23 mouse cellular contexts compared by ENCODE assay signal in the genomic region with DNA sequence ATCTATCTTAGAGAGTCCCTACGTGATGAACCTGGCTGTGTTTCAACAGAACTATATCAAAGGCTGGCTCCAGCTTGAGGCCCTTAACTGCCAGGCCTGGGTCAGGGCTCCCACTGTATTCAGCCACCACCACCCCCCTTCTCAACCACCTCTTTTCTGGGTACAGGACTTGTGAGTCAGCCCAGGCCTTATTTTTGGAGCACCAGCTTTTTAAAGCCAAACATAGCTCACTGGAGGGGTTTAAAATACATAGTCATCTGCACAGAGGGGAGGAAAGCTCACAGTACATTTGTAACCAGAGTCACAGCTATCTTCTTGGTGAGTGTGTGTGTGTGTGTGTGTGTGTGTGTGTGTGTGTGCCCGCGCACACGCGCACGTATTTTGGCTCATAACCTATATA.
A peak's percentile ranks its signal among the peaks of the same experiment; 100 is the strongest.
DNase-seq lines count a peak whose midpoint lies in the region; ATAC-seq and TF ChIP-seq lines count a peak whose summit lies in the region.
"Had no signal": no experiment of that assay in that cellular context is flagged by ENCODE, and none has a peak within 500 bp of the region (broad histone marks: within the 10 kb centered on the region; RNA-seq: fewer than 3 reads in every experiment).

No protein-coding gene starts in this region.

- no peak for DNase-seq in heart, postnatal 36 days
- DNase-seq in right cerebral cortex, adult 18-20 months: peak; percentile 69
- no peak for DNase-seq in right cerebral cortex, adult 2 months (ENCODE audit: low spot score in 2 of 2)
- peak; percentile 55 to 69 for DNase-seq in frontal cortex, postnatal 36 days (ENCODE audit: low spot score in 2 of 2)
- DNase-seq in right cerebral cortex, postnatal 14 days: peak; percentile 18
- no peak for DNase-seq in cerebellum, adult 2 months
- DNase-seq: adrenal gland, postnatal 36 days; cerebellum, adult 8-10 months; gastrocnemius, postnatal 36 days; kidney, postnatal 36 days; lung, postnatal 4 days; retina, postnatal 1 day had no signal

- H3K4me3 ChIP-seq in heart, embryonic 15.5 days: no peak overlapping the region
- no peak overlapping the region for H3K4me3 ChIP-seq in cerebellum, adult 2 months (replicated peaks; ENCODE audit: insufficient read depth, low read depth, low read length)
- no peak overlapping the region for H3K4me3 ChIP-seq in midbrain, embryonic 15.5 days
- H3K4me3 ChIP-seq: embryonic facial prominence, embryonic 13.5 days; heart, embryonic 10.5 days; limb, embryonic 12.5 days; liver, embryonic 12.5 days; lung, embryonic 15.5 days; stomach, embryonic 15.5 days had no signal

- no peak overlapping the region for H3K9ac ChIP-seq in heart, embryonic 15.5 days
- H3K9ac ChIP-seq in midbrain, embryonic 15.5 days: no peak overlapping the region
- H3K9ac ChIP-seq: embryonic facial prominence, embryonic 13.5 days; limb, embryonic 12.5 days; liver, embryonic 12.5 days; lung, embryonic 15.5 days; stomach, embryonic 15.5 days had no signal

- peaks cover 18% of the 10 kb centered on the region for H3K4me1 ChIP-seq in heart, embryonic 15.5 days (replicated peaks)
- H3K4me1 ChIP-seq in cerebellum, adult 2 months (ENCODE audit: control insufficient read depth, insufficient read depth, low read length): 0 out of 2 replicates have a peak, but pooled peaks cover 2% of the 10 kb centered on the region
- H3K4me1 ChIP-seq in midbrain, embryonic 15.5 days: no peaks in the 10 kb centered on the region
- H3K4me1 ChIP-seq: limb, embryonic 12.5 days; liver, embryonic 12.5 days; lung, embryonic 15.5 days; stomach, embryonic 15.5 days had no signal

- no peak for TF ChIP-seq POLR2A in cerebellum, adult 2 months (IDR thresholded peaks at IDR 0.05; ENCODE audit: borderline replicate concordance, insufficient read depth, low read length)

- 83% methylated on average over 6 of the region's 6 CpGs for WGBS in heart, embryonic 15.5 days
- WGBS in cerebellum, adult 2 months: 89% methylated on average over 6 of the region's 6 CpGs
- 94% methylated on average over 6 of the region's 6 CpGs for WGBS in midbrain, embryonic 15.5 days

- no peaks in the 10 kb centered on the region for H3K36me3 ChIP-seq in heart, embryonic 15.5 days
- H3K36me3 ChIP-seq in midbrain, embryonic 15.5 days (replicated peaks): no peaks in the 10 kb centered on the region
- H3K36me3 ChIP-seq: embryonic facial prominence, embryonic 13.5 days; heart, embryonic 10.5 days; limb, embryonic 12.5 days; liver, embryonic 12.5 days; lung, embryonic 15.5 days; stomach, embryonic 15.5 days had no signal

- peak; percentile 50; the same call in 1 of the 2 replicates for ATAC-seq in heart, embryonic 15.5 days (replicated peaks; ENCODE audit: insufficient number of reproducible peaks, insufficient read depth, low FRiP score, low read depth)
- ATAC-seq in midbrain, embryonic 15.5 days (replicated peaks): no peak
- ATAC-seq: hindbrain, embryonic 16.5 days; intestine, embryonic 16.5 days; liver, embryonic 12.5 days had no signal

- no peak overlapping the region for H3K4me2 ChIP-seq in heart, embryonic 15.5 days
- H3K4me2 ChIP-seq in midbrain, embryonic 15.5 days: no peak overlapping the region
- H3K4me2 ChIP-seq: embryonic facial prominence, embryonic 13.5 days; limb, embryonic 12.5 days; liver, embryonic 12.5 days; lung, embryonic 15.5 days; stomach, embryonic 15.5 days had no signal

- H3K27ac ChIP-seq in heart, embryonic 15.5 days: peak overlapping the region; percentile 64
- H3K27ac ChIP-seq in cerebellum, adult 2 months (ENCODE audit: insufficient read depth, low read length): no peak overlapping the region
- H3K27ac ChIP-seq in midbrain, embryonic 15.5 days: no peak overlapping the region
- H3K27ac ChIP-seq: embryonic facial prominence, embryonic 13.5 days; limb, embryonic 12.5 days; liver, embryonic 12.5 days; lung, embryonic 15.5 days; stomach, embryonic 15.5 days had no signal

- intact Hi-C loops in heart, postnatal 36 days (cut with DNase I): no loop called here

- H3K9me3 ChIP-seq in heart, embryonic 15.5 days (replicated peaks): no peaks in the 10 kb centered on the region
- no peaks in the 10 kb centered on the region for H3K9me3 ChIP-seq in midbrain, embryonic 15.5 days
- H3K9me3 ChIP-seq: embryonic facial prominence, embryonic 13.5 days; heart, embryonic 10.5 days; limb, embryonic 12.5 days; liver, embryonic 12.5 days; lung, embryonic 15.5 days; stomach, embryonic 15.5 days had no signal

- no peaks in the 10 kb centered on the region for H3K27me3 ChIP-seq in heart, embryonic 15.5 days
- no peaks in the 10 kb centered on the region for H3K27me3 ChIP-seq in cerebellum, adult 2 months (ENCODE audit: control insufficient read depth, insufficient read depth, low read length)
- no peaks in the 10 kb centered on the region for H3K27me3 ChIP-seq in midbrain, embryonic 15.5 days (replicated peaks)
- H3K27me3 ChIP-seq: CH12.LX; embryonic facial prominence, embryonic 13.5 days; limb, embryonic 12.5 days; liver, embryonic 12.5 days; lung, embryonic 15.5 days; stomach, embryonic 15.5 days had no signal

- no peak for TF ChIP-seq CTCF in cerebellum, adult 2 months (IDR thresholded peaks at IDR 0.05; ENCODE audit: borderline replicate concordance, insufficient read depth, low read depth, low read length)

Comparison
In these comparisons a context has a peak if more than half of its experiments do, and no peak if none do; other contexts are left out.
1. DNase-seq: peak in right cerebral cortex, adult 18-20 months (single experiment), frontal cortex, postnatal 36 days (2 of 2) and right cerebral cortex, postnatal 14 days (single experiment); none in heart, postnatal 36 days (0 of 2), right cerebral cortex, adult 2 months (0 of 2) and cerebellum, adult 2 months (0 of 2).